Mouse (Mus musculus) myocyte (in vitro differentiated cells): ENCODE data around the gene Pdgfra.

Experiments used
- E2F4 ChIP-seq: IDR thresholded peaks from one replicate; pipeline ENCODE4 v1.6.1; 2011; ENCODE audit warnings: mild to moderate bottlenecking, control low read depth, moderate library complexity; ENCODE audit not compliant: insufficient read depth
- MAX ChIP-seq: IDR thresholded peaks from one replicate; pipeline ENCODE4 v1.6.1; 2011; ENCODE audit warnings: low read depth, mild to moderate bottlenecking, control low read depth
- MYOD1 ChIP-seq, 3 experiments: IDR thresholded peaks; one replicate each; pipeline ENCODE4 v1.6.1; 2011; ENCODE audit warnings: control low read depth in 2 of 3, low read depth in 2 of 3, mild to moderate bottlenecking in 2 of 3, moderate library complexity in 1 of 3; ENCODE audit not compliant: insufficient read length in 2 of 3, control insufficient read depth in 1 of 3
- POLR2A ChIP-seq: IDR thresholded peaks from one replicate; pipeline ENCODE4 v1.6.1; 2011; ENCODE audit warnings: low read depth, mild to moderate bottlenecking, control low read depth, moderate library complexity; ENCODE audit not compliant: insufficient read length
- REST ChIP-seq: IDR thresholded peaks from one replicate; pipeline ENCODE4 v1.6.1; 2011; ENCODE audit warnings: mild to moderate bottlenecking, control low read depth, moderate library complexity; ENCODE audit not compliant: insufficient read depth, insufficient read length
- TCF12 ChIP-seq: IDR thresholded peaks from one replicate; pipeline ENCODE4 v1.6.1; 2011; ENCODE audit warnings: mild to moderate bottlenecking, control low read depth; ENCODE audit not compliant: poor library complexity, insufficient read depth, severe bottlenecking
- USF1 ChIP-seq: IDR thresholded peaks from one replicate; pipeline ENCODE4 v1.6.1; 2011; ENCODE audit warnings: low read depth, mild to moderate bottlenecking, control low read depth, moderate library complexity

DNA sequence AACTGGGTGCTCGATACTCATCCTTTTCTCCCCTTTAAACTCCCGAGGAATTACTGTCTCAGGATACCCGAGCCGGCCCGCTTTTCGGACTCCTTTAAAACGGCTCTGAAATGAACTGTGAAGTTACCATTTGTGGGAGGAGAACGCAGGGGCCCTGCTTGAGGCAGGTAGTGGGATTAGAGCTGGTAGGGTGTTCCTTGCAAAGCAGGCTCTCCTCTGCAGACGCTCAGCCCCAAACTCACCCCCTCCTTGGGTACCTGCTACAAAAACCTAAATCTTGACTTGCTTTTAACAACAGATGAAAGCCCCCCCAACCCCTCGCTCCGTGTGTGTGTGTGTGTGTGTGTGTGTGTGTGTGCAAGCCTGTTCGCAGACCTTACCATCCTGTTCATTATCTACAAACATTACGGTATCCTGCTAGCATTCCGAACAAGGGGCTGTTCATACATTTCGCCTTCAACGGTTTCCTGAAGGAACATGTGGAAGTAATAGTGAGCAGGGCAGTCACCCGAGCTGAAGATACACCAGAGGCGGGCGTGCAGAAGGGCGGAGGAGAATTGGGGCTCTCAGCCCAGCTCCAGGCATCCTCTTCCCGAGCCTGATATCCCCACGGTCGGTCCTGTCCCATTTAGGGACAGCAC is 1.6 kb upstream of the Pdgfra start:
- TF ChIP-seq POLR2A: no peak
- TF ChIP-seq TCF12: no peak
- TF ChIP-seq MYOD1 (IDR thresholded peaks at IDR 0.05; ENCODE audit: control insufficient read depth in 1 of 3, insufficient read length in 2 of 3, low read depth in 2 of 3): no peak
- no peak for TF ChIP-seq MAX
- TF ChIP-seq USF1: no peak
- TF ChIP-seq E2F4: no peak
- TF ChIP-seq REST: no peak
